Mouse (Mus musculus): ENCODE data around the gene Erp44.

- TF ChIP-seq POLR2A (IDR thresholded peaks at IDR 0.05; ENCODE audit: low read depth, low read length) (no peak), CTCF (IDR thresholded peaks at IDR 0.05; ENCODE audit: borderline replicate concordance, insufficient read depth, low read length) (no peak)
These were observed 81.4 kb downstream of the Erp44 start for GRCm38 (mm10) chr4:48197925-48198324.

Measured in embryonic fibroblast, embryonic 13.5 days (primary cell).